Mouse (Mus musculus) myocyte (in vitro differentiated cells): Measurements from ENCODE around the gene Tnik.

Source experiments
- POLR2A ChIP-seq: IDR thresholded peaks from one replicate; pipeline ENCODE4 v1.6.1; 2011; ENCODE audit warnings: low read depth, mild to moderate bottlenecking, control low read depth, moderate library complexity; ENCODE audit not compliant: insufficient read length
- USF1 ChIP-seq: IDR thresholded peaks from one replicate; pipeline ENCODE4 v1.6.1; 2011; ENCODE audit warnings: low read depth, mild to moderate bottlenecking, control low read depth, moderate library complexity

- no peak for TF ChIP-seq POLR2A
- TF ChIP-seq USF1 = no peak
Measured at GRCm38 (mm10) chr3:28523541-28524165, 260.6 kb downstream of the Tnik start.
